Mouse (Mus musculus): ENCODE measurements around the gene Nkpd1. TPM values are rescaled to one million over a fixed set of nuclear protein-coding genes. Genes with fewer than 3 reads are reported as not detected.

Gene Nkpd1
- polyA plus RNA-seq, 1 experiment from 2014 or later = 0.07 TPM

DNA sequence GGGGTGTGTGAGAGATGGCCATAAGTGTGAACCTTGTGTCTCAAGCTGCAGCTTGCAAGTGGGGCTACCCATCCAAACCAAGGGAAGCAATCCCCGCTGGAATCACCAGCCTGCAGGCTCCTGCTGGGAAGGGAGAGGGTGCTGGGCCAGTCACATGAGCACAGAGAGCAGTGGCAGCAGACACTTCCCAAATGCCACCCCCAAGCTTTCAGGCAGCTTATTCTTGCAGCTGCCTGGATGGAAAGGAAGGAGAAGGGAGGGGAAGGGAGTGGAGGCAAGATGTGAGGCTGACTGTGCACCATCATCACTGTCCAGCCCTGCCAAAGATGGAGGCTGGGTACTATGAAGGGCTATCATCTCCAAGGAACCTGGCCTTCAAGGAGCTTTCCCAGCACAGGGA lies 36.5 kb downstream of the Nkpd1 start:
- no peak overlapping the region for H3K4me3 ChIP-seq (ENCODE audit: low read length)
- H3K9me3 ChIP-seq (ENCODE audit: control insufficient read depth, low read length) = no peaks in the 10 kb centered on the region
- no peak overlapping the region for H3K4me2 ChIP-seq (ENCODE audit: low read depth, low read length)
- H3K9ac ChIP-seq (ENCODE audit: low read depth, low read length) = no peak overlapping the region
- H3K4me1 ChIP-seq (ENCODE audit: control insufficient read depth, insufficient read depth, low read length) = peaks cover 39% of the 10 kb centered on the region
- no peak overlapping the region for H3K27ac ChIP-seq (ENCODE audit: low read length)
- ATAC-seq = no peak
- 79% methylated on average over 1 of the region's 1 CpGs for WGBS
- peaks cover 2% of the 10 kb centered on the region; the same call in 1 of the 2 replicates for H3K36me3 ChIP-seq (ENCODE audit: control insufficient read depth, insufficient read depth, low read length)
- H3K27me3 ChIP-seq (replicated peaks; ENCODE audit: control insufficient read depth, insufficient read depth, low read length) = no peaks in the 10 kb centered on the region

DNA sequence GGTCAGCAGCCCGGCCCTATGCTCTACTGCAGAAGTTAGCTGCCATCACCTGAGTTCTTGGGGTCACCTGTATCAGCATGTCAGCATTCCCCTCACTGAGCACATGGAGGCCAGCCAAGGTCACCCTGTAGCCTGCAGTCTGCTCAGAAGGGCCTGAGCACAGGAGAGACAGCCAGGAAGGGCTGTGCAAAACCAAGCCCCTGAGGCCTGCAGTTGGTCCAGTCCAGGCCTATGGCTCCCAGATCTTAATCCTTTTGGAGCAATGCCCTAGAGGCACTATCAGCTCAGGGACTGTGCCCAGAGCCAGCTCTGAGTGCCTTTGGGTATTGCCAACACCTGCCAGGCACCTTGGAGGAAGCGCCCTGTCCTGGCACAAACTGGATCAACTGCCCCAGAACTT lies 39.4 kb downstream of the Nkpd1 start:
- H3K27ac ChIP-seq (ENCODE audit: low read length) = no peak overlapping the region
- H3K36me3 ChIP-seq (ENCODE audit: control insufficient read depth, insufficient read depth, low read length) = peaks cover 2% of the 10 kb centered on the region; the same call in 1 of the 2 replicates
- no peaks in the 10 kb centered on the region for H3K27me3 ChIP-seq (replicated peaks; ENCODE audit: control insufficient read depth, insufficient read depth, low read length)
- ATAC-seq = no peak
- H3K9ac ChIP-seq (ENCODE audit: low read depth, low read length) = no peak overlapping the region
- H3K4me3 ChIP-seq (ENCODE audit: low read length) = no peak overlapping the region
- H3K4me1 ChIP-seq (ENCODE audit: control insufficient read depth, insufficient read depth, low read length) = peaks cover 46% of the 10 kb centered on the region
- H3K9me3 ChIP-seq (ENCODE audit: control insufficient read depth, low read length) = no peaks in the 10 kb centered on the region
- 100% methylated on average over 2 of the region's 2 CpGs for WGBS
- no peak overlapping the region for H3K4me2 ChIP-seq (ENCODE audit: low read depth, low read length)

DNA sequence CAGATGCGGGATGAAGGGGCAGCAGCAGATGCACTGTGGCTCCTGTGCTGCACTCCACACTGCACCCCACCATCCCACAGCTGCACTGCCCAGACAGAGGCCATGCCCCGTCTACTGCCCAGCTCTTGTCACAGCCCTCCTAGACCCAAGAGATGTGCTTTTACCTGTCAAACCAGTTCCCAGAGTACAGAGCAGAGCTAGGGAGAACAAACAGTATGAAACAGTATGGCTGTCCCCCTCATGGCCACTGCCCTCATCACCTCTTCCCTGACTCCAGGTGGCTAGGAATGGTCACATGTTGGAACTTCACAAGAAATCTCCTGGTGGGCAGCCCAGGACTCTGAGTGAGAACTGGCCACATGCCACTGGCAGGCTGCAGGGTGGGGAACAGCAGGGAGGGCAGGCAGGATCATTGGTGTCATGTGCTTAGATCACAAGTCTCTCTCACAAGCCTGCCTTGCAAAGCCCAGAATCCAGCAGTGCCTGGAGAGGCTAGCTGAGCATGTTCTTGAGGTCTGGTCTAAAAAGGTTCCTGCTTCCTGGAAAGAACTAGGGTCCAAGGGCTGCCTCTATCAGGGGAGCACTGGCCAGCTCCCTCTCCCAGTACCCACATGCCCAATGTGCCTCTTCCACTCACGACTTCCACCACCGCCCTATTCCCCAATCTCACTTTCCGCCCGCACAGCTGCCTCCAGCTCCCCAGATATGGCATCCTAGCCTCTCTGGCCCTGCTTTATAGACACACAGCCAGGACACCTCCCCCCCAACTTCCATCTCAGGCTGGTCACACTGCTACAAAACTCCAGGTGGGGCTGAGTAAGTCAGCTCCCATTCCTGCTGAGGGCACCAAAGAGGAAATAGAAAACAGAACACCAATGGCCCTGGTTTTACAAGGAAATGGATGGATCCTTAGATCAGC lies 40.6 kb downstream of the Nkpd1 start:
- no peak for ATAC-seq
- Histone ChIP-seq H3K4me1 (ENCODE audit: control insufficient read depth, insufficient read depth, low read length) (peaks cover 38% of the 10 kb centered on the region), H3K27me3 (replicated peaks; ENCODE audit: control insufficient read depth, insufficient read depth, low read length) (no peaks in the 10 kb centered on the region), H3K27ac (ENCODE audit: low read length) (no peak overlapping the region), H3K4me2 (ENCODE audit: low read depth, low read length) (no peak overlapping the region), H3K9ac (ENCODE audit: low read depth, low read length) (0 out of 2 replicates have a peak overlapping the region, but pooled peaks have one; percentile 7), H3K4me3 (ENCODE audit: low read length) (no peak overlapping the region), H3K9me3 (ENCODE audit: control insufficient read depth, low read length) (no peaks in the 10 kb centered on the region), H3K36me3 (ENCODE audit: control insufficient read depth, insufficient read depth, low read length) (peaks cover 2% of the 10 kb centered on the region; the same call in 1 of the 2 replicates)
- WGBS = 88% methylated on average over 6 of the region's 6 CpGs

DNA sequence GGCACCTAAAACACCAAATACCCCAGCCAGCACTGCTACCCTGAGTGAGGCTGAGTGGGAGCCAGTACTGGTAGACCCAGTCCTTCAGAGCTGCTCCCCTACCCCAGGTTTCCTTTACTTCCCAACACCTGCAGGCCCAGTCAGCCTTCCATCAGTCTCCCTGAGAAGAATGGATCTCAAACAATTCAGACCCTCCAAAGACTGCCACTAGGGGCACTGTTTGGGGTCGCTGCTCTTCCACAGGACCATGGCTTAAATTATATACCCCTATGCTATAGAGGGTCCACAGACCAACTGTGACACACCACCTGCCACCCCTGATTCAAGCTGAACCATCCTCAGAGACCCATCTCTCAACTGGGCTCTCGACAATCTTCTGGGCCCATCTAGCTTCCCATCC lies 41.3 kb downstream of the Nkpd1 start:
- Histone ChIP-seq H3K9me3 (ENCODE audit: control insufficient read depth, low read length) (no peaks in the 10 kb centered on the region), H3K27me3 (replicated peaks; ENCODE audit: control insufficient read depth, insufficient read depth, low read length) (no peaks in the 10 kb centered on the region), H3K4me3 (ENCODE audit: low read length) (no peak overlapping the region), H3K27ac (ENCODE audit: low read length) (no peak overlapping the region), H3K9ac (ENCODE audit: low read depth, low read length) (0 out of 2 replicates have a peak overlapping the region, but pooled peaks have one; percentile 7), H3K36me3 (ENCODE audit: control insufficient read depth, insufficient read depth, low read length) (peaks cover 5% of the 10 kb centered on the region; the same call in 1 of the 2 replicates), H3K4me1 (ENCODE audit: control insufficient read depth, insufficient read depth, low read length) (peaks cover 41% of the 10 kb centered on the region), H3K4me2 (ENCODE audit: low read depth, low read length) (no peak overlapping the region)
- no peak for ATAC-seq
- WGBS = 51% methylated on average over 2 of the region's 2 CpGs

DNA sequence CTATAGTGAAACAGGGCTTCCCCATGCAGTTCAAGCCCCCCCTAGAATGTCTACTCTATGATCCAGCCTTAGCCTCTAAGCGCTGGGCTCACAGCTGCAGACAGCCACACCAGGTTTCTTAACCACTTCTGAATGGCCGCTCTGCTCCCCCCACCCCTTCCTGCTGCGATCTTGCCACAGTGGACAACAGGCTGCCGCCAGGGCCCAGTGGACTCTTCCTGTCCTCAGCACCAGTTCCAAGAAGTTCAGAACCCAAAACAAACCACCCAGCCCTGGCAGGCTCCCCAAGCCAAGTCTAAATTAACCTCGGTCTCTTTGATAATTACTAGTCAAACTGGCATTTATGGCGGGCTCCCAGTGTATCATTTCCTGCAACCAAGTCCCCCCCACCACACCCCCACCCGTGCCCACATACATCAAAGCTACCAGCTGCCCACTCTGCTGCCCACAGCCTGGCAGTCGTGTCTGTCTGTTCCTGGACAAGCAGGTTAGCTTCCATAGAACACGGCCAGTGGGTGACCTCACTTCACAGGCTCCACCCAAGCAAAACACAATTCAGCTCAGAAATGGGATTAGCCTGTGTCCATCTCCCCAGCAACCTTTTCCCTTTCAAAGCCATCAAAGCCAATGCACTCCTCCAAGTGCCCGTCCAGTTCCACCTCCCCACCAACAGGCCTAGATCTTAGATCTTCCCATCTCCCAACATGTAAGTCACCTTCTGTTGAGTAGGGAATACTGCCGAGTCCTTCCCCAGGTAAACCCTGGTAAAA lies 43.0 kb downstream of the Nkpd1 start:
- peak overlapping the region; percentile 97 for H3K9ac ChIP-seq (ENCODE audit: low read depth, low read length)
- peak overlapping the region; percentile 94 for H3K4me3 ChIP-seq (ENCODE audit: low read length)
- peaks cover 18% of the 10 kb centered on the region for H3K36me3 ChIP-seq (ENCODE audit: control insufficient read depth, insufficient read depth, low read length)
- H3K4me2 ChIP-seq (ENCODE audit: low read depth, low read length) = peak overlapping the region; percentile 96
- H3K9me3 ChIP-seq (ENCODE audit: control insufficient read depth, low read length) = no peaks in the 10 kb centered on the region
- ATAC-seq = 0 out of 2 replicates have a peak, but pooled peaks have one; percentile 23
- H3K27me3 ChIP-seq (replicated peaks; ENCODE audit: control insufficient read depth, insufficient read depth, low read length) = no peaks in the 10 kb centered on the region
- H3K4me1 ChIP-seq (ENCODE audit: control insufficient read depth, insufficient read depth, low read length) = peaks cover 41% of the 10 kb centered on the region
- WGBS = 17% methylated on average over 11 of the region's 11 CpGs
- H3K27ac ChIP-seq (ENCODE audit: low read length) = peak overlapping the region; percentile 90

DNA sequence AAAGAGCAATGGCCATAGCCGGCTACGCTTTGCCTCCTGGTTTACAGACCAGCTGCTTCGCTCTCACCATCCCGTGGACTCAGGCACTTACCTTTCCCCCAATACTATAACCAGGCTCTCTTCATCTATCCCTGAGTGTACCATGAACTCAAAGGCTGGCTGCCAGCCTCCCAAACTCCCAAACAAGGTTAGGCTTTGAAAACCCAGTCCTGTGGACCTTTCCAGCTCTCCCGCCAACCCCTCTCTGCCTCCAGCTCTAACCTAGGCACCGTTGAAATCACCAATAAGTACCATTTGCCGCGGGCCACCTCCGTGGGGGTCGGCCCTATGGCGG lies 43.8 kb downstream of the Nkpd1 start:
- Histone ChIP-seq H3K9ac (ENCODE audit: low read depth, low read length) (peak overlapping the region; percentile 97), H3K36me3 (ENCODE audit: control insufficient read depth, insufficient read depth, low read length) (peaks cover 17% of the 10 kb centered on the region), H3K9me3 (ENCODE audit: control insufficient read depth, low read length) (no peaks in the 10 kb centered on the region), H3K4me2 (ENCODE audit: low read depth, low read length) (peak overlapping the region; percentile 96), H3K4me3 (ENCODE audit: low read length) (peak overlapping the region; percentile 94), H3K27me3 (replicated peaks; ENCODE audit: control insufficient read depth, insufficient read depth, low read length) (no peaks in the 10 kb centered on the region), H3K27ac (ENCODE audit: low read length) (peak overlapping the region; percentile 90), H3K4me1 (ENCODE audit: control insufficient read depth, insufficient read depth, low read length) (peaks cover 40% of the 10 kb centered on the region)
- under 1% methylated on average over 11 of the region's 11 CpGs for WGBS
- ATAC-seq = peak; percentile 8; the same call in 1 of the 2 replicates

DNA sequence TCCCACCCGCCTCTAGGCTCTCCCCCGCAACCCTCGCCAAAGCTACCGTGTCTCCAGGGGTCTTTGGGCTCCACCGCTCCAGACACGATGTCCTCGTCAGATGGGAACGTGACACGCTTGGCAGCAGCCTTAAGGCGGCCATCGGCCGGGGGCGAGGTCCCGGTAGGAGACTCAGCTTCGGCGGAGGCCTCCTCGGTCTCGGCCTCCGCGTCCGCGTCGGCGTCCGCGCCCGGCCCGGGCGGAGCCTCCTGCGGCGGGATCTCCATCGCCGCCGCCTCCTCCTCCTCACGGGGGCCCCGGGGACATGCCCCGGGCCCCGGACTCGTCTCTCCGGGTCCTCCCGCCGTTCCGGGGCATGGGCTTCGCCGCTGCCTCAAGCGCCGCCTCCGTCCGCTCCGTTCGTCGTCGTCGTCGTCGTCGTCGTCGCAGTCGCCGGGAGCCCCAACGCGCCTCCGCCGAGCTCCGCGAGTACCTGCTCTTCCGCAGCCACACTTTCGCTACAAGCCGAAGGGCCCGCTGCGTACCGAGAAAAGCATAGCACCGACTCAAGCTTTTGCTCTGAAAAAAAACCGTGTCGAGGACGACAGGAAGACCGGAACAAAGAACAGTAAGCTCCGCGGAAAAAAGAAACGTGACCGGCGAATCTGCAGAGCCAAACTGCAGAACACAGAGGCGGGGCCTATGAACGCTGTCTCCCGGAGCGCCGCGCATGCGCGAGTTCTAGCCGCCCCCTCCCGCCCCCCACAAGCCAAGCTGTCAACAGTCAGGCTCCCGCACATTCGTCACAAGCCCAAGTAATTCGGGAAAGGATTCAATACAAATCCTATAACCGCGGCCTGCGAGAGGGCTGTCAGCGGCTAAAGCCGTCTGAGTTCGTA lies 44.4 kb downstream of the Nkpd1 start:
- Histone ChIP-seq H3K9me3 (ENCODE audit: control insufficient read depth, low read length) (no peaks in the 10 kb centered on the region), H3K36me3 (ENCODE audit: control insufficient read depth, insufficient read depth, low read length) (peaks cover 17% of the 10 kb centered on the region), H3K27ac (ENCODE audit: low read length) (peak overlapping the region; percentile 90), H3K27me3 (replicated peaks; ENCODE audit: control insufficient read depth, insufficient read depth, low read length) (no peaks in the 10 kb centered on the region), H3K4me3 (ENCODE audit: low read length) (peak overlapping the region; percentile 94), H3K4me1 (ENCODE audit: control insufficient read depth, insufficient read depth, low read length) (peaks cover 36% of the 10 kb centered on the region), H3K4me2 (ENCODE audit: low read depth, low read length) (peak overlapping the region; percentile 96), H3K9ac (ENCODE audit: low read depth, low read length) (peak overlapping the region; percentile 97)
- peak; percentile 84 for ATAC-seq
- WGBS = under 1% methylated on average over 102 of the region's 102 CpGs

DNA sequence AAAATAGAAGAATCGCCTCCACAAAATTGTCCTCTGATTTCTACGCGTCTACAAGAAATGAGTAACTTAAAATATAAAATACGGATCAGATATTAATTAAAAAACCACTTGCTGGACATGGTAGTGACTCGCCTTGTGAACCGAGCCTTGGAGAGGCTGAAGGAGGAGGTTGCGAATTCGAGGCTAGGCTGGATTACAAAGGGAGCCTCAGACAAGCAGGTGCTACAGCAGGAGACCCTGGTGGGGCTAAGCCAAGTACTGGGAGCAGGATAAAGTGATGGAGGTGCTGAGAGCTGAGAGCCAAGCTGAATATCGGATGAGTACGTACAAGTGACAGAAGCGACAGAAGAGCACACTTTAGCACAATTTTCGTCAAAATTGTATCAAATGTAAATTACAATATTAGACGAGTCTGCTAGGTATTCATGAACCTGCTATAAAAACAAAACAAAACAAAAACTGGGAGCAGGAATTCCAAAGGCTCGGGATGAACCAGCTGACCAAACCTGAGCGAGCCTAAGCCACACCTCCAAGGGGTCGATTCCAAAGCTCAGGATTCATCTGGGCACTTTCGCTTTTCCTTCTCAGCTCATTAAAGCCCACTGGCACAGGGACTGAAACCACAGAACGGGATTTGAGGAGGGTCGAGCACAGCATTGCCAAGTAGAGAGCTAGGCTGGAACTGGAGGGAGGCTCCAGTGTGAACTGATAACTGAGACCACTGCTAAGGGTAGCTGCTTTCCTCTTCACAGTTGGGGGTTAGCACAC lies 45.2 kb downstream of the Nkpd1 start, which contains the start of gene Ppp1r37:
Gene Ppp1r37, minus strand, starts transcription at position 434 of the 768 bp plus-strand sequence.
- peak; percentile 19 for ATAC-seq
- Histone ChIP-seq H3K9ac (ENCODE audit: low read depth, low read length) (peak within 1 kb of the TSS; percentile 97), H3K9me3 (ENCODE audit: control insufficient read depth, low read length) (no peaks in the 10 kb centered on the region), H3K36me3 (ENCODE audit: control insufficient read depth, insufficient read depth, low read length) (peaks cover 17% of the 10 kb centered on the region), H3K4me2 (ENCODE audit: low read depth, low read length) (peak within 1 kb of the TSS; percentile 96), H3K27me3 (replicated peaks; ENCODE audit: control insufficient read depth, insufficient read depth, low read length) (no peaks in the 10 kb centered on the region), H3K4me3 (ENCODE audit: low read length) (peak within 1 kb of the TSS; percentile 94), H3K4me1 (ENCODE audit: control insufficient read depth, insufficient read depth, low read length) (peaks cover 33% of the 10 kb centered on the region), H3K27ac (ENCODE audit: low read length) (peak within 1 kb of the TSS; percentile 90)
- 3% methylated on average over 19 of the region's 19 CpGs for WGBS

All from intestine, embryonic 16.5 days (tissue).